Comparison of ENCODE assay signal across 8 mouse cellular contexts in the genomic region with DNA sequence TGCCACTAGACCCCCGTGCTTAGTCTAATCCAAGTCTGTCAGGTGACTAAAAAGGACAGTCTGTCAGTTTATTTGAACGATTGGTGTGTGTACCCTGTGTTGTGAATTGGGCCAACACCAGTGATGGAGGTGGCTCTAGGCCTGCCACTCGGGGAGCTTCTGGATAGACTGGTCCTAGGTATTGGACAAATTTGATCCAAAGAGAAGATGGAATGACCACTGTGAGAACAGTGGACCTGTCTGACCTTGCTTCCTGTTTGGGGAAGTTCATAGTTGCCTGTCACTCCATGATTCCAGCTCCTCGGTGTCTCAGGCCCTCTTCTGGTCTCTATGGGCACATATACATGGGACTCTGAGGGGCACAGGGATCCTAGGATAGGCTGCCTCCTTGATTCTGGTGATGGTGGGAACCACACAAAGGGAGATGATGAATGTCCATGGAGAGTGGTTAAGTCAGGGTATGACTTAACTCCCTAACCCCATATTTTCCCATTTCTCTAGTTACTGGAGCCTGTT. TPM values are rescaled to one million over a fixed set of nuclear protein-coding genes. Genes with fewer than 3 reads are reported as not detected.
DNase-seq lines count a peak whose midpoint lies in the region; ATAC-seq and TF ChIP-seq lines count a peak whose summit lies in the region.

No protein-coding gene starts in this region.

- H3K4me2 ChIP-seq in heart, embryonic 16.5 days (ENCODE audit: low read depth, low read length) = peak overlapping the region; percentile 93
- peak overlapping the region; percentile 85 for H3K4me2 ChIP-seq in liver, postnatal 0 days (ENCODE audit: low read depth, low read length)

- no peaks in the 10 kb centered on the region for H3K27me3 ChIP-seq in ES-Bruce4 (ENCODE audit: control insufficient read depth, insufficient read depth, low read length, poor library complexity, severe bottlenecking)
- no peaks in the 10 kb centered on the region for H3K27me3 ChIP-seq in heart, embryonic 16.5 days (ENCODE audit: control insufficient read depth, insufficient read depth, low read length)
- no peaks in the 10 kb centered on the region for H3K27me3 ChIP-seq in liver, postnatal 0 days (ENCODE audit: insufficient read depth, low read length)

- peaks cover 2% of the 10 kb centered on the region for H3K4me1 ChIP-seq in ES-Bruce4 (ENCODE audit: control insufficient read depth, insufficient read depth, low read length)
- peaks cover 17% of the 10 kb centered on the region for H3K4me1 ChIP-seq in heart, embryonic 16.5 days (ENCODE audit: control insufficient read depth, insufficient read depth, low read length)
- H3K4me1 ChIP-seq in liver, postnatal 0 days (ENCODE audit: insufficient read depth) = peaks cover 19% of the 10 kb centered on the region

- H3K36me3 ChIP-seq in ES-Bruce4 (ENCODE audit: control insufficient read depth, insufficient read depth, low read length, poor library complexity, severe bottlenecking) = peaks cover 32% of the 10 kb centered on the region
- peaks cover 29% of the 10 kb centered on the region for H3K36me3 ChIP-seq in heart, embryonic 16.5 days (ENCODE audit: control insufficient read depth, insufficient read depth)
- peaks cover 23% of the 10 kb centered on the region for H3K36me3 ChIP-seq in liver, postnatal 0 days (replicated peaks; ENCODE audit: insufficient read depth, low read length)

- H3K27ac ChIP-seq in gastrocnemius, adult 2 months = peak overlapping the region; percentile 92
- peak overlapping the region; percentile 16 for H3K27ac ChIP-seq in ES-Bruce4 (ENCODE audit: insufficient read depth, low read length)
- H3K27ac ChIP-seq in heart, embryonic 16.5 days (ENCODE audit: low read length) = peak overlapping the region; percentile 1; the same call in 1 of the 2 replicates
- no peak overlapping the region for H3K27ac ChIP-seq in liver, postnatal 0 days (ENCODE audit: low read depth)

- no peak for TF ChIP-seq EP300 in ES-Bruce4 (IDR thresholded peaks at IDR 0.05; ENCODE audit: insufficient read depth, low read depth, low read length)
- TF ChIP-seq EP300 in liver, postnatal 0 days (IDR thresholded peaks at IDR 0.05; ENCODE audit: low read depth) = no peak

- no peaks in the 10 kb centered on the region for H3K9me3 ChIP-seq in ES-Bruce4 (replicated peaks; ENCODE audit: control insufficient read depth, insufficient read depth, low read length, poor library complexity, severe bottlenecking)
- H3K9me3 ChIP-seq in heart, embryonic 16.5 days (replicated peaks; ENCODE audit: control insufficient read depth, low read length) = no peaks in the 10 kb centered on the region
- H3K9me3 ChIP-seq in liver, postnatal 0 days (ENCODE audit: low read length) = no peaks in the 10 kb centered on the region

- 27% methylated on average over 4 of the region's 4 CpGs for WGBS in heart, embryonic 16.5 days
- 7% methylated on average over 4 of the region's 4 CpGs for WGBS in liver, postnatal 0 days (ENCODE audit: insufficient replicate concordance)

- TF ChIP-seq CTCF in gastrocnemius, adult 2 months (IDR thresholded peaks at IDR 0.05) = no peak
- TF ChIP-seq CTCF in ES-Bruce4 (IDR thresholded peaks at IDR 0.05; ENCODE audit: low read depth, low read length) = no peak
- no peak for TF ChIP-seq CTCF in liver, postnatal 0 days (IDR thresholded peaks at IDR 0.05; ENCODE audit: low read depth)

- no peak for ATAC-seq in heart, embryonic 16.5 days (replicated peaks; ENCODE audit: extremely low read depth, insufficient read depth, low FRiP score)
- no peak for ATAC-seq in liver, postnatal 0 days
- no peak for ATAC-seq in erythroid progenitor cell, adult 5-6 weeks (replicated peaks; ENCODE audit: low FRiP score, poor library complexity, severe bottlenecking)

- peak overlapping the region; percentile 94 for H3K9ac ChIP-seq in ES-Bruce4 (ENCODE audit: low read depth, poor library complexity, severe bottlenecking)
- peak overlapping the region; percentile 97 for H3K9ac ChIP-seq in heart, embryonic 16.5 days (ENCODE audit: low read length)
- H3K9ac ChIP-seq in liver, postnatal 0 days (replicated peaks) = peak overlapping the region; percentile 88

- H3K4me3 ChIP-seq in gastrocnemius, adult 2 months = peak overlapping the region; percentile 91
- peak overlapping the region; percentile 98 for H3K4me3 ChIP-seq in ES-Bruce4 (ENCODE audit: low read depth, low read length)
- peak overlapping the region; percentile 91 for H3K4me3 ChIP-seq in heart, embryonic 16.5 days (ENCODE audit: low read length)
- peak overlapping the region; percentile 82 for H3K4me3 ChIP-seq in liver, postnatal 0 days (ENCODE audit: low read depth, low read length)

- intact Hi-C loops in gastrocnemius, adult 2 months (cut with DNase I) = loop anchor here (2.0 kb wide), 1 partner anchor 19 kb away; no protein-coding TSS in a partner anchor
- intact Hi-C loops in gastrocnemius, postnatal 36 days (cut with DNase I) = no loop called here

- DNase-seq in gastrocnemius, adult 2 months = no peak
- DNase-seq in gastrocnemius, postnatal 36 days = no peak
- no peak for DNase-seq in liver, postnatal 0 days
- no peak for DNase-seq in adrenal gland, postnatal 4 days (ENCODE audit: low spot score in 2 of 2)
- no peak for DNase-seq in adrenal gland, adult (ENCODE audit: inconsistent age in 2 of 2, low spot score in 1 of 2)

- TF ChIP-seq POLR2A in ES-Bruce4 (IDR thresholded peaks at IDR 0.05; ENCODE audit: insufficient read depth, low read length) = no peak

RNA-seq across cellular contexts. Expression of gene Rps16, which starts 1.3 kb away (rescaled TPM):
- 100 to 1,000 TPM; 373 to 449 TPM for total RNA-seq in gastrocnemius, adult 2 months (2021)
- 100 to 1,000 TPM; 298 to 415 TPM for total RNA-seq in gastrocnemius, postnatal 36 days (2021)
- 1,972 and 2,086 TPM in 2 replicates for polyA plus RNA-seq in ES-Bruce4 (2011; ENCODE audit: insufficient read depth, insufficient read length, low read depth, missing spikeins)
- 506 and 555 TPM in 2 replicates for polyA plus RNA-seq in heart, embryonic 16.5 days (2015; fragmentation: Nextera tagmentation; extraction: Ambion mirVana)
- polyA plus RNA-seq in liver, postnatal 0 days (2015; fragmentation: Nextera tagmentation; extraction: Ambion mirVana) = 653 and 673 TPM in 2 replicates
- total RNA-seq in erythroid progenitor cell, adult 5-6 weeks (2015; ENCODE audit: low replicate concordance) = 892 and 1,114 TPM in 2 replicates
- 132 and 239 TPM in 2 replicates for total RNA-seq in erythroid progenitor cell, adult 5-6 weeks (2017; ENCODE audit: low replicate concordance)
- total RNA-seq in adrenal gland, postnatal 4 days (2021) = 1,000 to 10,000 TPM; 1,647 to 1,689 TPM

RNA-seq across cellular contexts. Expression of gene Supt5, which starts 13.2 kb away (rescaled TPM):
- total RNA-seq in gastrocnemius, adult 2 months (2021) = 10 to 100 TPM; 57.9 to 68.6 TPM
- total RNA-seq in gastrocnemius, postnatal 36 days (2021) = 10 to 100 TPM; 52.0 to 61.4 TPM
- polyA plus RNA-seq in ES-Bruce4 (2011; ENCODE audit: insufficient read depth, insufficient read length, low read depth, missing spikeins) = 98.4 and 101 TPM in 2 replicates
- 62.8 and 66.2 TPM in 2 replicates for polyA plus RNA-seq in heart, embryonic 16.5 days (2015; fragmentation: Nextera tagmentation; extraction: Ambion mirVana)
- 18.7 and 21.0 TPM in 2 replicates for polyA plus RNA-seq in liver, postnatal 0 days (2015; fragmentation: Nextera tagmentation; extraction: Ambion mirVana)
- 33.5 and 37.8 TPM in 2 replicates for total RNA-seq in erythroid progenitor cell, adult 5-6 weeks (2015; ENCODE audit: low replicate concordance)
- 34.3 and 43.0 TPM in 2 replicates for total RNA-seq in erythroid progenitor cell, adult 5-6 weeks (2017; ENCODE audit: low replicate concordance)
- total RNA-seq in adrenal gland, postnatal 4 days (2021) = 100 to 1,000 TPM; 113 to 123 TPM

RNA-seq across cellular contexts. Expression of gene Plekhg2, which starts 20.7 kb away (rescaled TPM):
- total RNA-seq in gastrocnemius, adult 2 months (2021) = 1 to 10 TPM; 4.0 to 7.5 TPM
- 1 to 10 TPM; 4.7 to 7.8 TPM for total RNA-seq in gastrocnemius, postnatal 36 days (2021)
- polyA plus RNA-seq in ES-Bruce4 (2011; ENCODE audit: insufficient read depth, insufficient read length, low read depth, missing spikeins) = 85.5 and 90.1 TPM in 2 replicates
- polyA plus RNA-seq in heart, embryonic 16.5 days (2015; fragmentation: Nextera tagmentation; extraction: Ambion mirVana) = 35.8 and 41.8 TPM in 2 replicates
- polyA plus RNA-seq in liver, postnatal 0 days (2015; fragmentation: Nextera tagmentation; extraction: Ambion mirVana) = 2.8 and 3.9 TPM in 2 replicates
- 2.1 and 5.8 TPM in 2 replicates for total RNA-seq in erythroid progenitor cell, adult 5-6 weeks (2015; ENCODE audit: low replicate concordance)
- 1.0 and 3.1 TPM in 2 replicates for total RNA-seq in erythroid progenitor cell, adult 5-6 weeks (2017; ENCODE audit: low replicate concordance)
- total RNA-seq in adrenal gland, postnatal 4 days (2021) = 10 to 100 TPM; 39.3 to 47.2 TPM

RNA-seq across cellular contexts. Expression of gene Zfp36, which starts 28.3 kb away (rescaled TPM):
- total RNA-seq in gastrocnemius, adult 2 months (2021) = 10 to 100 TPM; 10.0 to 36.7 TPM
- total RNA-seq in gastrocnemius, postnatal 36 days (2021) = 10 to 100 TPM in 1 of 2 experiments, 1 to 10 TPM in 1; 6.1 to 20.5 TPM
- polyA plus RNA-seq in ES-Bruce4 (2011; ENCODE audit: insufficient read depth, insufficient read length, low read depth, missing spikeins) = 25.7 and 26.0 TPM in 2 replicates
- polyA plus RNA-seq in heart, embryonic 16.5 days (2015; fragmentation: Nextera tagmentation; extraction: Ambion mirVana) = 15.4 and 18.5 TPM in 2 replicates
- polyA plus RNA-seq in liver, postnatal 0 days (2015; fragmentation: Nextera tagmentation; extraction: Ambion mirVana) = 13.5 and 21.1 TPM in 2 replicates
- 39.8 and 50.5 TPM in 2 replicates for total RNA-seq in erythroid progenitor cell, adult 5-6 weeks (2015; ENCODE audit: low replicate concordance)
- total RNA-seq in erythroid progenitor cell, adult 5-6 weeks (2017; ENCODE audit: low replicate concordance) = 3.9 and 6.4 TPM in 2 replicates
- total RNA-seq in adrenal gland, postnatal 4 days (2021) = 10 to 100 TPM; 12.0 to 13.3 TPM

RNA-seq across cellular contexts. Expression of gene Timm50, which starts 39.9 kb away (rescaled TPM):
- total RNA-seq in gastrocnemius, adult 2 months (2021) = 10 to 100 TPM; 38.2 to 49.3 TPM
- total RNA-seq in gastrocnemius, postnatal 36 days (2021) = 10 to 100 TPM; 41.9 to 42.5 TPM
- polyA plus RNA-seq in ES-Bruce4 (2011; ENCODE audit: insufficient read depth, insufficient read length, low read depth, missing spikeins) = 70.5 and 76.4 TPM in 2 replicates
- 130 and 132 TPM in 2 replicates for polyA plus RNA-seq in heart, embryonic 16.5 days (2015; fragmentation: Nextera tagmentation; extraction: Ambion mirVana)
- polyA plus RNA-seq in liver, postnatal 0 days (2015; fragmentation: Nextera tagmentation; extraction: Ambion mirVana) = 52.0 and 53.9 TPM in 2 replicates
- 15.9 and 16.3 TPM in 2 replicates for total RNA-seq in erythroid progenitor cell, adult 5-6 weeks (2015; ENCODE audit: low replicate concordance)
- total RNA-seq in erythroid progenitor cell, adult 5-6 weeks (2017; ENCODE audit: low replicate concordance) = 7.8 and 12.7 TPM in 2 replicates
- total RNA-seq in adrenal gland, postnatal 4 days (2021) = 10 to 100 TPM; 84.1 to 85.6 TPM

Comparison
In these comparisons a context has a peak if more than half of its experiments do, and no peak if none do; other contexts are left out.
1. RNA of gene Plekhg2, which starts 20.7 kb away (total RNA-seq): 39.3 to 47.2 TPM in adrenal gland, postnatal 4 days; 4.7 to 7.8 TPM in gastrocnemius, postnatal 36 days, 4.0 to 7.5 TPM in gastrocnemius, adult 2 months and 1.0 to 5.8 TPM in erythroid progenitor cell, adult 5-6 weeks; every median in the first group is over 4 times any median in the second.
2. Peak in every context shown above with its lines, with median percentiles within 50 percentile points of each other: H3K4me3 ChIP-seq and H3K9ac ChIP-seq.